8 mouse cellular contexts compared by ENCODE assay signal in genomic region chr11:107419925-107420324, GRCm38 (mm10). TPM values are rescaled to one million over a fixed set of nuclear protein-coding genes. Genes with fewer than 3 reads are reported as not detected.
DNase-seq lines count a peak whose midpoint lies in the region; ATAC-seq and TF ChIP-seq lines count a peak whose summit lies in the region.

No protein-coding gene starts in this region.

- no peak overlapping the region for H3K4me2 ChIP-seq in lung, postnatal 0 days (replicated peaks; ENCODE audit: low read depth, low read length)
- H3K4me2 ChIP-seq in forebrain, postnatal 0 days (ENCODE audit: low read depth), result no peak overlapping the region
- H3K4me2 ChIP-seq in midbrain, postnatal 0 days (ENCODE audit: low read depth, low read length, poor library complexity, severe bottlenecking), result no peak overlapping the region

- H3K4me1 ChIP-seq in lung, postnatal 0 days (ENCODE audit: insufficient read depth, low read depth, low read length), result no peaks in the 10 kb centered on the region
- H3K4me1 ChIP-seq in forebrain, postnatal 0 days (ENCODE audit: insufficient read depth), result peaks cover 23% of the 10 kb centered on the region
- peaks cover 7% of the 10 kb centered on the region; the same call in 1 of the 2 replicates for H3K4me1 ChIP-seq in midbrain, postnatal 0 days (ENCODE audit: insufficient read depth, low read length)

- 45% methylated on average over 7 of the region's 7 CpGs for WGBS in lung, postnatal 0 days
- WGBS in forebrain, postnatal 0 days, result 9% methylated on average over 7 of the region's 7 CpGs
- 19% methylated on average over 7 of the region's 7 CpGs for WGBS in midbrain, postnatal 0 days

- H3K4me3 ChIP-seq in lung, postnatal 0 days (ENCODE audit: low read depth, low read length), result no peak overlapping the region
- no peak overlapping the region for H3K4me3 ChIP-seq in forebrain, postnatal 0 days (ENCODE audit: low read depth, low read length)
- H3K4me3 ChIP-seq in midbrain, postnatal 0 days (ENCODE audit: low read depth, low read length), result no peak overlapping the region

- no peaks in the 10 kb centered on the region for H3K9me3 ChIP-seq in lung, postnatal 0 days (ENCODE audit: low read length)
- H3K9me3 ChIP-seq in forebrain, postnatal 0 days (ENCODE audit: low read length), result no peaks in the 10 kb centered on the region
- no peaks in the 10 kb centered on the region for H3K9me3 ChIP-seq in midbrain, postnatal 0 days (ENCODE audit: low read length)

- H3K9ac ChIP-seq in lung, postnatal 0 days (replicated peaks; ENCODE audit: low read depth), result no peak overlapping the region
- no peak overlapping the region for H3K9ac ChIP-seq in forebrain, postnatal 0 days
- H3K9ac ChIP-seq in midbrain, postnatal 0 days (replicated peaks; ENCODE audit: low read length, poor library complexity, severe bottlenecking), result no peak overlapping the region

- H3K27ac ChIP-seq in lung, postnatal 0 days (ENCODE audit: low read length), result peak overlapping the region; percentile 20; the same call in 1 of the 2 replicates
- H3K27ac ChIP-seq in forebrain, postnatal 0 days (ENCODE audit: low read depth, low read length), result peak overlapping the region; percentile 60
- 0 out of 2 replicates have a peak overlapping the region, but pooled peaks have one; percentile 38 for H3K27ac ChIP-seq in midbrain, postnatal 0 days (ENCODE audit: low read depth, low read length)

- H3K27me3 ChIP-seq in lung, postnatal 0 days (replicated peaks; ENCODE audit: insufficient read depth, low read length), result no peaks in the 10 kb centered on the region
- H3K27me3 ChIP-seq in forebrain, postnatal 0 days (ENCODE audit: insufficient read depth, low read length), result no peaks in the 10 kb centered on the region
- no peaks in the 10 kb centered on the region for H3K27me3 ChIP-seq in midbrain, postnatal 0 days (ENCODE audit: insufficient read depth, low read length)

- TF ChIP-seq EP300 in lung, postnatal 0 days (IDR thresholded peaks at IDR 0.05), result no peak

- peak; percentile 43 to 49 for DNase-seq in cerebellum, postnatal 14 days
- DNase-seq in cerebellum, postnatal 36 days, result no peak
- no peak for DNase-seq in lung, postnatal 0 days (ENCODE audit: low spot score)
- DNase-seq in lung, postnatal 36 days, result no peak
- DNase-seq in forebrain, postnatal 0 days, result peak; percentile 43
- peak; percentile 51 for DNase-seq in midbrain, postnatal 0 days (ENCODE audit: low spot score)
- DNase-seq in urinary bladder, postnatal 4 days (ENCODE audit: low spot score in 2 of 2), result no peak
- no peak for DNase-seq in urinary bladder, postnatal 25 days (ENCODE audit: low spot score)

- no peak for ATAC-seq in lung, postnatal 0 days
- peak; percentile 51; the same call in 1 of the 2 replicates for ATAC-seq in forebrain, postnatal 0 days
- no peak for ATAC-seq in midbrain, postnatal 0 days (ENCODE audit: low FRiP score)

- H3K36me3 ChIP-seq in lung, postnatal 0 days (ENCODE audit: insufficient read depth, low read length), result no peaks in the 10 kb centered on the region
- no peaks in the 10 kb centered on the region for H3K36me3 ChIP-seq in forebrain, postnatal 0 days (ENCODE audit: insufficient read depth)
- H3K36me3 ChIP-seq in midbrain, postnatal 0 days (ENCODE audit: insufficient read depth, low read length), result no peaks in the 10 kb centered on the region

- peak; percentile 1; the same call in 1 of the 2 replicates for TF ChIP-seq CTCF in lung, postnatal 0 days (IDR thresholded peaks at IDR 0.05)
- no peak for TF ChIP-seq CTCF in forebrain, postnatal 0 days (IDR thresholded peaks at IDR 0.05; ENCODE audit: low read depth)
- TF ChIP-seq CTCF in midbrain, postnatal 0 days (IDR thresholded peaks at IDR 0.05), result no peak

RNA-seq across cellular contexts. Expression of gene Pitpnc1, which starts 50.6 kb away (rescaled TPM):
- polyA plus RNA-seq in lung, postnatal 0 days (2015; fragmentation: Nextera tagmentation; extraction: Ambion mirVana), result 16.3 and 22.2 TPM in 2 replicates
- 40.2 and 49.1 TPM in 2 replicates for total RNA-seq in forebrain, postnatal 0 days (2014; rRNA removed)
- polyA plus RNA-seq in forebrain, postnatal 0 days (2015; fragmentation: Nextera tagmentation; extraction: Ambion mirVana), result 33.7 and 47.6 TPM in 2 replicates
- total RNA-seq in midbrain, postnatal 0 days (2014; rRNA removed), result 54.8 and 56.5 TPM in 2 replicates
- polyA plus RNA-seq in midbrain, postnatal 0 days (2015; fragmentation: Nextera tagmentation; extraction: Ambion mirVana), result 50.5 and 54.0 TPM in 2 replicates

RNA-seq across cellular contexts. Expression of gene Psmd12, which starts 59.4 kb away (rescaled TPM):
- polyA plus RNA-seq in lung, postnatal 0 days (2015; fragmentation: Nextera tagmentation; extraction: Ambion mirVana), result 92.6 TPM in 2 replicates
- total RNA-seq in forebrain, postnatal 0 days (2014; rRNA removed), result 54.5 and 59.1 TPM in 2 replicates
- 146 and 149 TPM in 2 replicates for polyA plus RNA-seq in forebrain, postnatal 0 days (2015; fragmentation: Nextera tagmentation; extraction: Ambion mirVana)
- total RNA-seq in midbrain, postnatal 0 days (2014; rRNA removed), result 39.6 and 49.4 TPM in 2 replicates
- polyA plus RNA-seq in midbrain, postnatal 0 days (2015; fragmentation: Nextera tagmentation; extraction: Ambion mirVana), result 150 and 156 TPM in 2 replicates

Comparison
In these comparisons a context has a peak if more than half of its experiments do, and no peak if none do; other contexts are left out.
1. DNase-seq: peak in cerebellum, postnatal 14 days (2 of 2), forebrain, postnatal 0 days (single experiment) and midbrain, postnatal 0 days (single experiment); none in cerebellum, postnatal 36 days (0 of 2), lung, postnatal 0 days (single experiment), lung, postnatal 36 days (single experiment), urinary bladder, postnatal 4 days (0 of 2) and urinary bladder, postnatal 25 days (single experiment).
2. Peak in every context shown above with its lines, with median percentiles within 50 percentile points of each other: H3K27ac ChIP-seq.